8 mouse cellular contexts compared by ENCODE assay signal in genomic region chr12:102387219-102387917, GRCm38 (mm10). TPM values are rescaled to one million over a fixed set of nuclear protein-coding genes. Genes with fewer than 3 reads are reported as not detected.
DNase-seq lines count a peak whose midpoint lies in the region; ATAC-seq and TF ChIP-seq lines count a peak whose summit lies in the region.

No protein-coding gene starts in this region.

- no peak for TF ChIP-seq POLR2A in testis, adult 2 months (IDR thresholded peaks at IDR 0.05; ENCODE audit: control insufficient read depth, low read depth, low read length)

- H3K4me2 ChIP-seq in forebrain, embryonic 12.5 days = no peak overlapping the region
- no peak overlapping the region for H3K4me2 ChIP-seq in liver, postnatal 0 days (ENCODE audit: low read depth, low read length)
- H3K4me2 ChIP-seq in neural tube, embryonic 15.5 days = no peak overlapping the region

- H3K27ac ChIP-seq in forebrain, embryonic 12.5 days = no peak overlapping the region
- no peak overlapping the region for H3K27ac ChIP-seq in liver, postnatal 0 days (ENCODE audit: low read depth)
- no peak overlapping the region for H3K27ac ChIP-seq in neural tube, embryonic 15.5 days (replicated peaks)
- H3K27ac ChIP-seq in testis, adult 2 months (ENCODE audit: control insufficient read depth, insufficient read depth, low read depth, low read length) = no peak overlapping the region

- H3K4me1 ChIP-seq in E14TG2a.4 (replicated peaks; ENCODE audit: low read depth, low read length) = peaks cover 13% of the 10 kb centered on the region
- H3K4me1 ChIP-seq in forebrain, embryonic 12.5 days = no peaks in the 10 kb centered on the region
- no peaks in the 10 kb centered on the region for H3K4me1 ChIP-seq in liver, postnatal 0 days (ENCODE audit: insufficient read depth)
- no peaks in the 10 kb centered on the region for H3K4me1 ChIP-seq in neural tube, embryonic 15.5 days
- H3K4me1 ChIP-seq in testis, adult 2 months (ENCODE audit: control insufficient read depth, insufficient read depth, low read length) = no peaks in the 10 kb centered on the region; the same call in 1 of the 2 replicates

- ATAC-seq in forebrain, embryonic 12.5 days (ENCODE audit: low FRiP score) = peak; percentile 74
- ATAC-seq in liver, postnatal 0 days = peak; percentile 57
- ATAC-seq in neural tube, embryonic 15.5 days (ENCODE audit: low FRiP score) = peak; percentile 87

- no peak for TF ChIP-seq EP300 in liver, postnatal 0 days (IDR thresholded peaks at IDR 0.05; ENCODE audit: low read depth)

- 48% methylated on average over 16 of the region's 16 CpGs for WGBS in forebrain, embryonic 12.5 days
- 61% methylated on average over 16 of the region's 16 CpGs for WGBS in large intestine, adult 2 months
- 60% methylated on average over 16 of the region's 16 CpGs for WGBS in liver, postnatal 0 days (ENCODE audit: insufficient replicate concordance)
- WGBS in neural tube, embryonic 15.5 days = 55% methylated on average over 16 of the region's 16 CpGs

- H3K4me3 ChIP-seq in E14TG2a.4 (replicated peaks; ENCODE audit: low read length) = peak overlapping the region; percentile 57
- H3K4me3 ChIP-seq in forebrain, embryonic 12.5 days (replicated peaks) = no peak overlapping the region
- H3K4me3 ChIP-seq in liver, postnatal 0 days (ENCODE audit: low read depth, low read length) = no peak overlapping the region
- H3K4me3 ChIP-seq in neural tube, embryonic 15.5 days (replicated peaks) = no peak overlapping the region
- H3K4me3 ChIP-seq in testis, adult 2 months (ENCODE audit: control insufficient read depth, low read depth, low read length) = no peak overlapping the region

- H3K36me3 ChIP-seq in E14TG2a.4 (ENCODE audit: insufficient read depth, low read length) = no peaks in the 10 kb centered on the region
- no peaks in the 10 kb centered on the region for H3K36me3 ChIP-seq in forebrain, embryonic 12.5 days (replicated peaks)
- peaks cover 70% of the 10 kb centered on the region for H3K36me3 ChIP-seq in liver, postnatal 0 days (replicated peaks; ENCODE audit: insufficient read depth, low read length)
- no peaks in the 10 kb centered on the region for H3K36me3 ChIP-seq in neural tube, embryonic 15.5 days
- no peaks in the 10 kb centered on the region for H3K36me3 ChIP-seq in testis, adult 2 months (ENCODE audit: control insufficient read depth, insufficient read depth, low read length)

- intact Hi-C loops in heart, postnatal 25 days (cut with DNase I) = loop anchor here (2.0 to 5.0 kb wide), 3 partner anchors 133 to 403 kb away; no protein-coding TSS in a partner anchor

- TF ChIP-seq CTCF in E14TG2a.4 (conservative IDR thresholded peaks at IDR 0.05; ENCODE audit: low read length) = peak; percentile 87
- peak; percentile 96 for TF ChIP-seq CTCF in liver, postnatal 0 days (IDR thresholded peaks at IDR 0.05; ENCODE audit: low read depth)
- TF ChIP-seq CTCF in testis, adult 2 months (IDR thresholded peaks at IDR 0.05; ENCODE audit: control insufficient read depth, insufficient read depth, insufficient replicate concordance, low read depth, low read length) = peak; percentile 97

- H3K9me3 ChIP-seq in E14TG2a.4 (ENCODE audit: low read length) = no peaks in the 10 kb centered on the region
- no peaks in the 10 kb centered on the region for H3K9me3 ChIP-seq in forebrain, embryonic 12.5 days
- no peaks in the 10 kb centered on the region for H3K9me3 ChIP-seq in liver, postnatal 0 days (ENCODE audit: low read length)
- no peaks in the 10 kb centered on the region for H3K9me3 ChIP-seq in neural tube, embryonic 15.5 days (replicated peaks)

- peak; percentile 66 for DNase-seq in c-Kit-positive CD71-positive TER-119-negative erythroid progenitor cells, embryonic 14.5 days (ENCODE audit: low read depth)
- DNase-seq in heart, postnatal 25 days (ENCODE audit: low spot score) = peak; percentile 45
- peak; percentile 40 for DNase-seq in large intestine, adult 2 months (ENCODE audit: low read depth, low spot score)
- peak; percentile 85 for DNase-seq in liver, postnatal 0 days

- no peak overlapping the region for H3K9ac ChIP-seq in forebrain, embryonic 12.5 days
- H3K9ac ChIP-seq in liver, postnatal 0 days (replicated peaks) = no peak overlapping the region
- no peak overlapping the region for H3K9ac ChIP-seq in neural tube, embryonic 15.5 days (replicated peaks)

- H3K27me3 ChIP-seq in E14TG2a.4 (ENCODE audit: insufficient read depth, low read length) = peaks cover 25% of the 10 kb centered on the region
- peaks cover 13% of the 10 kb centered on the region; the same call in 1 of the 2 replicates for H3K27me3 ChIP-seq in forebrain, embryonic 12.5 days
- H3K27me3 ChIP-seq in liver, postnatal 0 days (ENCODE audit: insufficient read depth, low read length) = no peaks in the 10 kb centered on the region
- H3K27me3 ChIP-seq in neural tube, embryonic 15.5 days (replicated peaks) = no peaks in the 10 kb centered on the region; the same call in 1 of the 2 replicates
- no peaks in the 10 kb centered on the region for H3K27me3 ChIP-seq in testis, adult 2 months (ENCODE audit: control insufficient read depth, insufficient read depth, low read length)

RNA-seq across cellular contexts. Expression of gene Lgmn, which starts 52.2 kb away (rescaled TPM):
- polyA plus RNA-seq in forebrain, embryonic 12.5 days (2016; fragmentation: Nextera tagmentation; extraction: Ambion mirVana) = 47.1 and 47.5 TPM in 2 replicates
- 10 to 100 TPM; 62.2 to 72.2 TPM for total RNA-seq in heart, postnatal 25 days (2021)
- polyA plus RNA-seq in large intestine, adult 2 months (2012; rRNA removed) = 91.8 and 104 TPM in 2 replicates
- 140 and 142 TPM in 2 replicates for polyA plus RNA-seq in liver, postnatal 0 days (2015; fragmentation: Nextera tagmentation; extraction: Ambion mirVana)
- polyA plus RNA-seq in neural tube, embryonic 15.5 days (2015; fragmentation: Nextera tagmentation; extraction: Ambion mirVana) = 117 and 123 TPM in 2 replicates
- polyA plus RNA-seq in testis, adult 2 months (2012; rRNA removed) = 34.9 and 39.5 TPM in 2 replicates
